Mouse (Mus musculus) fibroblast of lung, adult 2 months (primary cell): ENCODE data around the gene Cenph.
"Not testable (repeated sequence)": the region's sequence is repeated elsewhere in the genome, so short reads cannot be mapped to it uniquely, and the experiment has no call there.

ENCODE experiments used
- DNase-seq: peaks from one replicate; pipeline ENCODE4 v3.0.0-alpha.2; 2011; ENCODE audit warnings: low read depth

The Cenph gene

DNA sequence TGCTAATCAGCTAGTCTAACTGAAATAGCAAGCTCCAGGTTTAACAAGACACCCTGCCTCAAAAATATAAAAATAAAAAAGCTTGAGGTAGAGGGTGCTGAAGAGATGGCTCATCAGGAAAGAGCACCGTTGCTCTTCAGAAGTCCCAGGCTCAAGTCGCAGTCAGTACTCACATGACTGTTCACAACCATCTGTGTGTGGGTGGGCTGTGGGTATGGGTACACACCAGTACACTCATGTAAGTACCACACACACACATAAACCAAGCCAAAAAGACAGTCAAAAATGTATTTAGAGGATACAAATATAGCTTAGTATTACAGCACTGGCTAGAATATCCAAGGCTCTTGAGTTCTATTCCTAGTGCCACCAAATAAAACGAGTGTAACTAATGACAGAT is 29.6 kb downstream of the Cenph start:
- no peak for DNase-seq

DNA sequence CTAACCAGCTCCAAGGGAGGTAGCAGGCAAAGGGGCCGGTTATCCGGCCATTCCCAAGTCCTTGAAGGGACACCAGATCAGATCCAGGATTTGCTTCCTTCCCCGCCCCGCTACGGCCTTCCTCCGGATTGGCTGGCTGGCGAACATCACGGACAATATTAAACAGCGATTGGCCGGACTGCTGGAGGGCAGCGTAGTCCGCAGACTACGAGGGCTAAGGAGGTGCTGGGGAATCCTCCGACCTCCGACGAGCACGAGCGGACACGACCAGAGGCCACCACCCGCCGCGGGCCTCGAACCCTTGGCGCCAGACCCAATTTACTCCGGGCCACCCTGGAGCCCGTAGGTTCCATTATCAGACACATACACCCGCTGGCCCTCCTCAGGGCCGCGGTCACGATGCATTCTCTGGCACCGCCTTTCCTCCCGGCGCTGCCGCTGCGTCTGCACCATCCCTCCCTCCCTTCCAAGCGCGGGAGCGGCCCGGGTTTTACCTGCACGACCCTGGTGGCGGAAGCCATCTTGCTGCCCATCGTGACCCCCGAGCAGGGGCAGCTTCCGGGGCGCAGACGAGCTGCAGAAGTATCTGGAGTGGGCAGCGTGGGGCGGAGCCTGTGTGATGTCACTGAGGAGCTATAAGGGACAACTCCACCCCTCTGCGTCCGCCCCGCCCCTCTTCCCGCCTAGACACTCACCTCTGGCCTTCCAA is 31.5 kb downstream of the Cenph start, which contains the start of gene Mrps36:
TSS of gene Mrps36 (minus strand) at position 624 of the 709 bp plus-strand sequence.
- peak; percentile 78 for DNase-seq

- no peak for DNase-seq
Observed at GRCm38 (mm10) chr13:100743346-100744035, 32.2 kb downstream of the Cenph start.

- no peak for DNase-seq
Observed at GRCm38 (mm10) chr13:100742831-100743230, 32.9 kb downstream of the Cenph start.

GRCm38 (mm10) chr13:100732756-100733155 is 42.9 kb downstream of the Cenph start:
- DNase-seq: no peak

DNA sequence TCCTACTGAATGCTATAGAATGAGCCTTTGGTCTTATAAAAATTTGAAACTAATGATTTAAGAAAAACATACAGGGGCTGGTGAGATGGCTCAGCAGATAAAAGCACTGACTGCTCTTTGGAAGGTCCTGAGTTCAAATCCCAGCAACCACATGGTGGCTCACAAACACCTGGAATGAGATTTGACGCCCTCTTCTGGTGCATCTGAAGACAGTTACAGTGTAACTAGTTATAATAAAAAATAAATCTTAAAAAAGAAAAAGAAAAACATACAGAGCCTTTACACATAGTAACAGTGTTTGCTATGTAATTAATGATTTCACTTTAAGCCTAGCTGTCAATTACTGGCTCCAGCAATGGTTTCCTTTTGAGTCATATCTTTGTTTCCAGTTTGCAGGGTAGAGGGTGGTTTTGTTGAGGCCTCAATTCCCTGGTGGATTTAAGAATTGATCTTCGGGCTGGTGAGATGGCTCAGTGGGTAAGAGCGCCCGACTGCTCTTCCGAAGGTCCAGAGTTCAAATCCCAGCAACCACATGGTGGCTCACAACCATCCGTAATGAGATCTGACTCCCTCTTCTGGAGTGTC is 44.1 kb downstream of the Cenph start:
- not testable (repeated sequence) for DNase-seq

- DNase-seq: peak; percentile 94
Observed at GRCm38 (mm10) chr13:100730861-100731176, 44.9 kb downstream of the Cenph start, which contains the start of gene Cdk7. TSS of gene Cdk7 (minus strand) at chr13:100730939.

DNA sequence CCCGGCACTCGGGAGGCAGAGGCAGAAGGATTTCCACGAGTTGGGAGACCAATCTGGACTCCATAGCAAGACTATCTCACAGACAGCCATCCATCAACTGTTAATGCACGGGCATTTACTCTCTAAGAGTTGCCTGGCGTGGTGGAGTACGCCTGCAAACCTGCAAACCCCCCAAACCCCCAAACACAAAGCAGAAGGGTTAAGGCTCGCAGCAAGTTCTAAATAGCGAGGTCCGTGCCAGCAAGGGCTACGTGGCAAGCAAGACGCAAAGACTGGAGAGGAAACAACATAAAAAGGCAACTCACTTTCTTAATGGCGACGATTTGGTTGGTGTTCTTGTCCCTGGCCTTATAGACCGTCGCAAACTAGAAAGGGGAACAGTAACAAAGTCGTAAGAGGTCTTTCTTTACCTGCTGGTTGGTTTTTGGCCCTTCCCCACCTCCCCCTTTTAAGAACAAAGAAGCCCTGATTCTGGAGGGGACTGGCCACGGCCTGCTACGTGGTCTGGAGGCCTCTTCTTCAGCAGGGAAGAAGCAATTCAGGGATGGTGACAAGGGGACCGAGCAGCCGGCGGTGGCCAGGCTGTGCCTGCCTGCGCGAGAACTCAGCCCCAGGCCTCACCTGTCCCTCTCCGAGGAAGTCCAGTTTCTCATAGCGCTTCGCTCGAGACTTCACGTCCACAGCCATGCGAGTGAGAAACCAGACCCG is 45.4 kb downstream of the Cenph start:
- no peak for DNase-seq

DNA sequence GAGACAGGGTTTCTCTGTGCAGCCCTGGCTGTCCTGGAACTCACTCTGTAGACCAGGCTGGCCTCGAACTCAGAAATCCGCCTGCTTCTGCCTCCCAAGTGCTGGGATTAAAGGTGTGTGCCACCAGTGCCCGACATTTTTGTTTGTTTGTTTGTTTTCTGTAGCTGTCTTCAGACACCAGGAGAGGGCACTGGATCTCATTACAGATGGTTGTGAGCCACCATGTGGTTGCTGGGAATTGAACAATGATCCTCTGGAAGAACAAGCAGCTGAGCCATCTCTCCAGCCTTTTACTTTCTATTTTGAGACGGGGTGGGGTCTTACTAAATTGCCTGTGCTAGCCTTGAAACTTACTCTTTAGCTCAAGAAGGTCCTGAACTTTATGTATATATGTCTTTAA is 47.2 kb downstream of the Cenph start:
- DNase-seq: not testable (repeated sequence)

- no peak for DNase-seq
Observed at GRCm38 (mm10) chr13:100728086-100728485, 47.6 kb downstream of the Cenph start.

DNA sequence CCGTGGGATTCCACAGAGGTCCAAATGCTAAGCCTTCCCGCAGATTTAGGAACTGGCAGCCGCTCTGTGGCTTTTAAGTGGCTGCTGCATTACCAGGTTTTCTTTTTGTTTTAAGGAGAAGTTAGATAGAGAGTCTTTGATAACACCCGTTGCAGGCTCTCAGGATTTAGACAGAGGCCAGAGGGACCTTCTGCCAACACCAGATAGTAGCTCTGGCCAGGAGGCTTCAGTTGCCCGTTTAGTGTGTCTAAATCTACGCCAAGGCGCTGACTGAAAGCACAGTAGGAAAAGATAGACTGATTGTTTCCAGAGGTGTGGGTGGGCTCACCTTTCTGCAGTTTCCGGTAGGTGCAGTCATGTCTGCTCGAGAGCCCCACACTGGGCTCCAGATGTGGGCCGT is 50.5 kb downstream of the Cenph start:
- no peak for DNase-seq

GRCm38 (mm10) chr13:100724051-100724754 is 51.5 kb downstream of the Cenph start:
- DNase-seq: no peak

- DNase-seq: no peak
Observed at GRCm38 (mm10) chr13:100721656-100722055, 54.0 kb downstream of the Cenph start.

DNA sequence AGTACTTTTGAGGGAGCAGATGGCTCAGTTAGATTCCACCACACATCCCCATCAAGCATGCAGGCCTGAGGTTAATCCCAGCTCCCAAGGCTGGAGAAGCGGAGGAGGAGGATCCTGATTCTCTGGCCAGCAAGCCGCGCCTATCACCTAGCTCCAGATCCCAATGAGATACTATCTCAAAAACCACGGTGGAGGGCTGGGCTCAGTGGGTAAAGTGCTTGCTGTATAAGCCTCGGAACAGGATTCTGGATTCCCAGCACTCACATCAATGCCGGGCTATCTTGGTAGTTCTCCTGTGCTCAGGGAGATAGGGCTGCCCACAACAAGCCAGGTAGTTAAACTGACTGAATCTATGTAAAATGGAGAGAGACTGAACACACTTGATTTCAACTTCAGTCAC is 60.2 kb downstream of the Cenph start:
- no peak for DNase-seq
